Mouse (Mus musculus) midbrain, embryonic 16.5 days (tissue): ENCODE results near the gene D8Ertd738e. TPM values are rescaled to one million over a fixed set of nuclear protein-coding genes. Genes with fewer than 3 reads are reported as not detected.

Experiments
- ATAC-seq: fragments of 200-750 bp; cut with Nextera tagmentation; 2 replicates; pipeline ENCODE4 v1.8.0; 2017; ENCODE audit warnings: moderate TSS enrichment
- H3K27ac ChIP-seq: fragments of 300-500 bp; sonication (generic); 2 replicates; pipeline ENCODE4 v1.5.1; 2014; ENCODE audit warnings: mild to moderate bottlenecking, low read length, mixed read lengths
- H3K27me3 ChIP-seq: fragments of 300-500 bp; sonication (generic); 2 replicates; pipeline ENCODE4 v1.6.1; 2014; ENCODE audit warnings: low read depth, low read length, mixed read lengths; ENCODE audit not compliant: control insufficient read depth, insufficient read depth
- H3K36me3 ChIP-seq: fragments of 300-500 bp; sonication (generic); 2 replicates; pipeline ENCODE4 v1.6.1; 2014; ENCODE audit warnings: mild to moderate bottlenecking, low read length, moderate library complexity, mixed read lengths; ENCODE audit not compliant: control insufficient read depth, insufficient read depth
- H3K4me1 ChIP-seq: fragments of 300-500 bp; sonication (generic); 2 replicates; pipeline ENCODE4 v1.6.1; 2014; ENCODE audit warnings: mild to moderate bottlenecking, low read length, mixed read lengths; ENCODE audit not compliant: control insufficient read depth, insufficient read depth
- H3K4me2 ChIP-seq: fragments of 300-500 bp; sonication (generic); 2 replicates; pipeline ENCODE4 v1.6.1; 2014; ENCODE audit warnings: mild to moderate bottlenecking, low read length, mixed read lengths
- H3K4me3 ChIP-seq: fragments of 300-500 bp; sonication (generic); 2 replicates; pipeline ENCODE4 v1.5.1; 2014; ENCODE audit warnings: low read depth, mild to moderate bottlenecking, low read length, moderate library complexity, mixed read lengths
- H3K9ac ChIP-seq: fragments of 300-500 bp; sonication (generic); 2 replicates; pipeline ENCODE4 v1.6.1; 2014; ENCODE audit warnings: low read depth, low read length, mixed read lengths
- H3K9me3 ChIP-seq: fragments of 300-500 bp; sonication (generic); replicated peaks from 2 replicates; pipeline ENCODE4 v1.6.1; 2014; ENCODE audit warnings: mild to moderate bottlenecking, low read length, mixed read lengths; ENCODE audit not compliant: control insufficient read depth, poor library complexity, severe bottlenecking
- WGBS: fragments of 180-500 bp; shearing (Covaris S2); extraction: QIAGEN DNeasy Blood & Tissue Kit; methylation state at CpG from one replicate; pipeline ENCODE4 v1.1.7; 2014; 5-methylcytosine and 5-hydroxymethylcytosine counted together
- polyA plus RNA-seq: library from polyadenylated mRNA; unstranded; fragments of >200 nt; fragmentation: Nextera tagmentation; extraction: Ambion mirVana; gene quantifications from 2 replicates; pipeline ENCODE4 v1.2.1, GENCODE M21; 2015

The D8Ertd738e gene
- polyA plus RNA-seq, 1 experiment from 2014 or later = 244 TPM

GRCm38 (mm10) chr8:84237542-84238229 is 11.8 kb downstream of the D8Ertd738e start:
- ATAC-seq = peak; percentile 11
- Histone ChIP-seq H3K9ac (peak overlapping the region; percentile 72), H3K27me3 (no peaks in the 10 kb centered on the region), H3K4me2 (peak overlapping the region; percentile 73), H3K27ac (peak overlapping the region; percentile 86), H3K4me3 (peak overlapping the region; percentile 62), H3K36me3 (no peaks in the 10 kb centered on the region), H3K9me3 (no peaks in the 10 kb centered on the region), H3K4me1 (peaks cover 30% of the 10 kb centered on the region)
- 16% methylated on average over 19 of the region's 19 CpGs for WGBS

- H3K9me3 ChIP-seq = no peaks in the 10 kb centered on the region
- under 1% methylated on average over 35 of the region's 35 CpGs for WGBS
- H3K4me2 ChIP-seq = peak within 1 kb of the TSS; percentile 93
- ATAC-seq = peak; percentile 98
- no peaks in the 10 kb centered on the region for H3K27me3 ChIP-seq
- peak within 1 kb of the TSS; percentile 74 for H3K4me3 ChIP-seq
- H3K9ac ChIP-seq = peak within 1 kb of the TSS; percentile 91
- H3K27ac ChIP-seq = peak within 1 kb of the TSS; percentile 86
- H3K36me3 ChIP-seq = no peaks in the 10 kb centered on the region
- H3K4me1 ChIP-seq = peaks cover 30% of the 10 kb centered on the region
Measured at GRCm38 (mm10) chr8:84236998-84237473, 12.5 kb downstream of the D8Ertd738e start, which contains the start of gene Zswim4. TSS of gene Zswim4 (minus strand) at chr8:84237055.

DNA sequence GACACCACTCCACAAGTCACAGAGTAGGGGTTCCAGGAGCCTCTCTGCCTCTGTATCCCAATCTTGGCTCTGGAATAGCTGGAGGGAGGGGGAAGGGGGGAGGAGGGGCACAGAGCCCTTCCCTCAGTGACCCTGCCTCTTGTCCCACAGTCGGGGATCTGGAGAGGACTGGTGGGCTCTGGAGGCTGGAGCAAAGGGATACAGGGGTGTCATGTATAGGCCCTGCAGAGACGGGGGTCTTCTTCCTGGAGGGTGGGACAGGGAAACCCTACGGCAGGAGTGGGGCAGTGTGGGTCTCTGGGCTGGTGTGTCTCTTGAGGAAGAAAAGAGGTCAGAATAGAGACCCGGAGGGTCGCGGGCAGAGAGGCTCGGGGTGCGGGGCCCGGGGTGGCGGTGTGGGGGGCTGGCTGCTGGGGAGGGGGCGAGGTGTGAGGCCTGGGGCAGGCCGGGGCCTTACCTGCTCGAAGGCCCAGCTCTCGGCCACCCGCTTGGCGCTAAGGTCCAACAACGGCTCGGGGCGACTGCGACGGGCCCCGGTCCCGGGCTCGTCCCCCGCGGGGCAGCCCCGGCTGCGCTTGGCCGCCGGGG is 13.0 kb downstream of the D8Ertd738e start:
- peak overlapping the region; percentile 91 for H3K9ac ChIP-seq
- no peaks in the 10 kb centered on the region for H3K9me3 ChIP-seq
- ATAC-seq = peak; percentile 59
- H3K4me2 ChIP-seq = peak overlapping the region; percentile 93
- H3K27me3 ChIP-seq = no peaks in the 10 kb centered on the region
- under 1% methylated on average over 25 of the region's 30 CpGs for WGBS
- peak overlapping the region; percentile 74 for H3K4me3 ChIP-seq
- peak overlapping the region; percentile 71 for H3K27ac ChIP-seq
- H3K36me3 ChIP-seq = no peaks in the 10 kb centered on the region
- peaks cover 30% of the 10 kb centered on the region for H3K4me1 ChIP-seq

- Histone ChIP-seq H3K4me2 (peak overlapping the region; percentile 93), H3K9me3 (no peaks in the 10 kb centered on the region), H3K4me1 (peaks cover 30% of the 10 kb centered on the region), H3K27me3 (no peaks in the 10 kb centered on the region), H3K4me3 (peak overlapping the region; percentile 74), H3K36me3 (0 out of 2 replicates have a peak, but pooled peaks cover under 1% of the 10 kb centered on the region), H3K27ac (no peak overlapping the region), H3K9ac (peak overlapping the region; percentile 91)
- ATAC-seq = no peak
- 28% methylated on average over 10 of the region's 10 CpGs for WGBS
Measured at GRCm38 (mm10) chr8:84235746-84236409, 13.6 kb downstream of the D8Ertd738e start.

GRCm38 (mm10) chr8:84233055-84233454 is 16.5 kb downstream of the D8Ertd738e start:
- Histone ChIP-seq H3K4me2 (no peak overlapping the region), H3K27me3 (no peaks in the 10 kb centered on the region), H3K4me1 (peaks cover 29% of the 10 kb centered on the region), H3K36me3 (peaks cover 17% of the 10 kb centered on the region), H3K4me3 (no peak overlapping the region), H3K27ac (no peak overlapping the region), H3K9me3 (no peaks in the 10 kb centered on the region), H3K9ac (no peak overlapping the region)
- 83% methylated on average over 2 of the region's 2 CpGs for WGBS
- no peak for ATAC-seq

DNA sequence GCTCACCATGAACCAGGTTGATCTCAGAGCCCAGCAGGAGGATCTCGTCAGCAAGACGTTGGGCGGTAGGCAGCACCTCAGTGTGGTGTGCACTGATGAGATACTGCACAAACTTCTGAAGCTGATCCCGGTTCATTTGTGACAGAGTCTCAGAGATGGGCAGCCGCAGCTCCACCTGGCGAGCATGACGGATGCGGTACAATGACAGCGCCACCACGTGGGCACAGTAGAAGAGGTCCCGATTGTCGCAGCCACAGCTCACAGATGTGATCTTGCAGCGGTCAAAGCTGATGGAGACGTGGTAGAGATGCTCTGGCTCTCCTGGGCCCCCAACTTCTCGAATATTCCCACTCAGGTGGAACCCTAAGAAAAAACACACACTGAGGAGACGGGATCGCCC is 18.8 kb downstream of the D8Ertd738e start:
- peaks cover 20% of the 10 kb centered on the region for H3K4me1 ChIP-seq
- no peaks in the 10 kb centered on the region for H3K27me3 ChIP-seq
- no peak overlapping the region for H3K27ac ChIP-seq
- no peak overlapping the region for H3K9ac ChIP-seq
- peaks cover 35% of the 10 kb centered on the region for H3K36me3 ChIP-seq
- no peaks in the 10 kb centered on the region for H3K9me3 ChIP-seq
- WGBS = 72% methylated on average over 17 of the region's 17 CpGs
- no peak overlapping the region for H3K4me2 ChIP-seq
- ATAC-seq = no peak
- H3K4me3 ChIP-seq = no peak overlapping the region

DNA sequence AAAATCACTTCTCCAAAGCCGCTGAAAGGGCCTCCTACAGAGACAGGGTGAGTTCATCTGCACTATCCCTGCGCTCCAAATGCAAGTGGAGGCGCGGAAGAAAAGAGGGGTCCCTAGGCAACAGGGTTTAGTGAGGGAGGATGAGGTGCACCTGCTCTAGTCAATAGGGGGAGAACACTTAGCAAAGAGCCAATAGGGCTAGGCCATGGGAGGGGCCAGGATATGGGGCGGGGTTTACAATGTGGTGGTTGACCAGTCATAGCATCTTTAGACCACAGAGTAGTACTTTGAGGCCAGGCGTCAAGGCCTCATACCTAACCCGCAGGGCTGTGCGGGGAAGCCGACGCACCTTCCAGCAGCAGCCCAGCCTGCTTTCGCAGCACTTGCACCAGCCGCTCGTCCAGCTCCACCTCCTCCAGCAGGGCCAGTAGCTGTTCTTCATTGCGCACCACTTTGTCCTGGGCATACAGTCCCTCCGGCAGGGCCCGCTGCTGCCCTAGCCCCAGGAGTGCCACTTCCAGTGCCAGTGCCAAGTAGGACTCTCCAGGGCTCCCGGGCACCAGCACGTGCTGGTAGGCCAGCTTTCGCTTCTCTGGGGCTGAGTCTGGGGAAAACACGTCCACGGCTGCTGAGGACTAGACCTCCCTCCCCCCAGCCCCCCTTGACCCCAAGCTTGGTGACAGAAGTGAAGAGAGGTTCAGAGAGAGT is 26.0 kb downstream of the D8Ertd738e start:
- Histone ChIP-seq H3K9me3 (no peaks in the 10 kb centered on the region), H3K36me3 (peaks cover 62% of the 10 kb centered on the region), H3K4me2 (no peak overlapping the region), H3K4me3 (no peak overlapping the region), H3K9ac (no peak overlapping the region), H3K27ac (no peak overlapping the region), H3K4me1 (no peaks in the 10 kb centered on the region), H3K27me3 (no peaks in the 10 kb centered on the region)
- WGBS = 79% methylated on average over 21 of the region's 21 CpGs
- peak; percentile 36 for ATAC-seq

GRCm38 (mm10) chr8:84222566-84223165 is 26.9 kb downstream of the D8Ertd738e start:
- no peak for ATAC-seq
- H3K4me1 ChIP-seq = no peaks in the 10 kb centered on the region
- no peaks in the 10 kb centered on the region for H3K9me3 ChIP-seq
- H3K27ac ChIP-seq = no peak overlapping the region
- no peak overlapping the region for H3K4me2 ChIP-seq
- H3K36me3 ChIP-seq = peaks cover 66% of the 10 kb centered on the region
- no peaks in the 10 kb centered on the region for H3K27me3 ChIP-seq
- no peak overlapping the region for H3K9ac ChIP-seq
- WGBS = 96% methylated on average over 9 of the region's 9 CpGs
- no peak overlapping the region for H3K4me3 ChIP-seq
